Mouse (Mus musculus) heart, postnatal 36 days (tissue): ENCODE data around the gene Dhx16. TPM values are rescaled to one million over a fixed set of nuclear protein-coding genes. Genes with fewer than 3 reads are reported as not detected.

Experiments
- microRNA-seq, 2 experiments: library from miRNA; unstranded; fragments of <30 nt; microRNA quantifications; one replicate each; pipeline ENCODE4 v1.2.0; 2021; ENCODE audit warnings: borderline number of aligned reads in 2 of 2
- total RNA-seq, 2 experiments: library from RNA; stranded (reverse); gene quantifications; 2 replicates each; pipeline ENCODE4 v1.2.3; 2021

Dhx16 gene
- total RNA-seq, 2 experiments from 2014 or later: 19.2 to 22.2 TPM

Small RNA genes lying within 50 kb of the gene (microRNA-seq; reads per million reads assigned to microRNA genes)
- 0 to 2.0 reads per million in 2 experiments for gene Gm28033
- gene Mir1894: 0.72 to 1.3 reads per million in 2 experiments

Other genes starting within 250 kb of the Dhx16 start
- gene Mucl3, start 236.1 kb upstream of the Dhx16 start, total RNA-seq: not detected
- gene Vars2, start 212.2 kb upstream of the Dhx16 start, total RNA-seq: 10 to 100 TPM; 31.9 to 33.0 TPM
- gene Gtf2h4, start 206.1 kb upstream of the Dhx16 start, total RNA-seq: 10 to 100 TPM; 16.9 to 17.4 TPM
- gene Ddr1, start 175.2 kb upstream of the Dhx16 start, total RNA-seq: 10 to 100 TPM; 29.3 to 37.4 TPM
- gene Ier3, start 58.1 kb upstream of the Dhx16 start, total RNA-seq: 10 to 100 TPM; 26.8 to 43.0 TPM
- gene Flot1, start 56.6 kb upstream of the Dhx16 start, total RNA-seq: 100 to 1,000 TPM; 154 to 159 TPM
- 10 to 100 TPM; 87.6 to 91.6 TPM for gene Tubb5, start 41.5 kb upstream of the Dhx16 start, total RNA-seq
- gene Mdc1, start 38.3 kb upstream of the Dhx16 start, total RNA-seq: 10 to 100 TPM; 12.2 to 14.2 TPM
- 1 to 10 TPM; 2.3 to 2.4 TPM for gene Nrm, start 18.5 kb upstream of the Dhx16 start, total RNA-seq
- 10 to 100 TPM; 15.6 to 17.0 TPM for gene Ppp1r18, start 14.2 kb upstream of the Dhx16 start, total RNA-seq
- gene 2310061I04Rik, start 17.6 kb downstream of the Dhx16 start, total RNA-seq: 100 to 1,000 TPM; 109 to 112 TPM
- 1 to 10 TPM; 6.6 to 6.8 TPM for gene Atat1, start 30.3 kb downstream of the Dhx16 start, total RNA-seq
- gene Mrps18b, start 36.6 kb downstream of the Dhx16 start, total RNA-seq: 10 to 100 TPM; 51.6 to 53.4 TPM
- gene Ppp1r10, start 36.6 kb downstream of the Dhx16 start, total RNA-seq: 10 to 100 TPM; 22.6 to 44.3 TPM
- 10 to 100 TPM; 69.8 to 73.4 TPM for gene Abcf1, start 89.9 kb downstream of the Dhx16 start, total RNA-seq
- gene Gnl1, start 100.0 kb downstream of the Dhx16 start, total RNA-seq: 10 to 100 TPM; 28.6 to 32.7 TPM
- gene Prr3, start 100.4 kb downstream of the Dhx16 start, total RNA-seq: 1 to 10 TPM; 3.9 to 6.3 TPM
- gene H2-T24, start 140.7 kb downstream of the Dhx16 start, total RNA-seq: 10 to 100 TPM in 1 of 2 experiments, 1 to 10 TPM in 1; 6.5 to 14.0 TPM
- 10 to 100 TPM; 23.7 to 38.9 TPM for gene H2-T23, start 153.0 kb downstream of the Dhx16 start, total RNA-seq
- 1 to 10 TPM; 9.5 to 10.0 TPM for gene H2-T22, start 162.9 kb downstream of the Dhx16 start, total RNA-seq
- gene Gm6034, start 163.1 kb downstream of the Dhx16 start, total RNA-seq: not detected
- 1 to 10 TPM; 3.4 to 4.3 TPM for gene Gm11127, start 178.6 kb downstream of the Dhx16 start, total RNA-seq
- gene Gm19684, start 241.9 kb downstream of the Dhx16 start, total RNA-seq: under 1 TPM; 0.19 to 0.22 TPM
- gene Gm7030, start 249.6 kb downstream of the Dhx16 start, total RNA-seq: not detected